Mouse (Mus musculus): ENCODE results near the gene Trim2. TPM values are rescaled to one million over a fixed set of nuclear protein-coding genes. Genes with fewer than 3 reads are reported as not detected.

Trim2 gene
- total RNA-seq (2021): 100 to 1,000 TPM; 409 to 447 TPM
- long read RNA-seq, experiment 1, full-length matches to known transcripts: 75 of 164 reads
- long read RNA-seq, experiment 1, partial matches to known transcripts: 67 of 164 reads
- long read RNA-seq, experiment 1, other reads (novel, unspliced or antisense): 22 of 164 reads
- long read RNA-seq, experiment 2, full-length matches to known transcripts: 119 of 232 reads
- long read RNA-seq, experiment 2, partial matches to known transcripts: 44 of 232 reads
- long read RNA-seq, experiment 2, other reads (novel, unspliced or antisense): 69 of 232 reads

- no peak for DNase-seq (ENCODE audit: low spot score in 2 of 2)
- H3K4me3 ChIP-seq: peak within 1 kb of the TSS; percentile 68; the same call in 1 of the 2 replicates
- peak within 1 kb of the TSS; percentile 89 for H3K27ac ChIP-seq
- no peak for TF ChIP-seq CTCF (conservative IDR thresholded peaks at IDR 0.05)
Measured at GRCm38 (mm10) chr3:84306777-84307176, at the start of gene Trim2. Gene Trim2, minus strand, starts transcription at chr3:84306877.

- DNase-seq (ENCODE audit: low spot score in 2 of 2): peak; percentile 23 to 27
- Histone ChIP-seq H3K27ac (no peak overlapping the region), H3K4me3 (no peak overlapping the region; the same call in 1 of the 2 replicates)
- peak; percentile 56 for TF ChIP-seq CTCF (conservative IDR thresholded peaks at IDR 0.05)
Measured at GRCm38 (mm10) chr3:84355930-84356689, 49.4 kb upstream of the Trim2 start.

DNA sequence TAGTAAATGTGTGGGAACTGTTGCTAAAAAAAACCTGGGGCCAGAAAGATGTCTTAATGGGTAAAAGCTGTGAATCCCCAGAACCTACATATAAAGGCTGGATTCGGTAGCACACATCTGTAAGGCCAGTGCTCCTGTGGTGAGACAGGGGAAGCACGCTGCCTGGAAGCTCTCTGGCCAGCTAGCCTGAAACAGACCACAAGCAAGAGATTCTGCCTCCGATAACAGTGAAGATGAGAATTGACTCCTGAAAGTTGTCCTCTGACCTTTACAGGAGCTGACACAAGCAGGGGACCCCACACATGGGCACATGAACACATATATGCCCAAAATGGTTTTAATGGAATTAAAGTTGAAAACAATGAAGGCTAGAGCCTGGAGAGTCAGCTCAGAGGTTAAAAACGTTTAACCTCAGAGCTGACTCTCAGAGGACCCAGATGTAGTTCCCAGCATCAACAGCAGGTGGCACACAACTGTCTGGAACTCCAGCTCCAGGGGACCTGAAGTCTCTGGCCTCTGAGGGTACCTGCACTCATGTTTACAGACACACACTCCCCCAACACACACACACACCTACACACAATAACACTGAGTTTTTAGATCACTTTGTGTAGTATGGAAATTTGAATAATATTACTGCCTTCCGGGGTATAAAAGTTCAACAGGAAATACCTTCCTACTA lies 45.8 kb upstream of the Trim2 start:
- DNase-seq (ENCODE audit: low spot score in 2 of 2): peak in 1 of 2 experiments; percentile 72
- peak; percentile 92 for TF ChIP-seq CTCF (conservative IDR thresholded peaks at IDR 0.05)
- Histone ChIP-seq H3K4me3 (no peak overlapping the region), H3K27ac (no peak overlapping the region)

DNA sequence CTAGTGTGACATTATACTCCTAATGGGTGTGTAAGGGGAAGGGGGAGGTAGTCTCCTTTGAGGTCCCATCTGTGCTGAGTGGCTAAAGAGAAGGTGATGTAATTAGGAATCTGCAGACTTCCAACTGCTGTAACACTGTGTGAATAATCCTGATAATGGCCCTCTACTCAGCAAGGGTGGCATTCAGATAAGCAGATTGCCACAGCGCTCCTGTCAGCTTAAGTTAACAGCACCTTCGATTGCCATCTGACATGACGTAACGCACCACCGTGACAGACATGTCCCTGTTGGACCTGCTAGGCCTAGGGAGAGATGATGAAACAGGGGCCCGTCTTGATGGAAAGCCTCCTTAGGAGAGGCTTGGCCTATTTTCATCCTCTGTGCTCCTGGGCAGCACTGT lies 43.6 kb upstream of the Trim2 start:
- no peak for TF ChIP-seq CTCF (conservative IDR thresholded peaks at IDR 0.05)
- DNase-seq (ENCODE audit: low spot score in 2 of 2): no peak
- no peak overlapping the region for H3K27ac ChIP-seq
- H3K4me3 ChIP-seq: no peak overlapping the region

- no peak overlapping the region for H3K27ac ChIP-seq
- no peak for TF ChIP-seq CTCF (conservative IDR thresholded peaks at IDR 0.05)
- no peak overlapping the region for H3K4me3 ChIP-seq
- no peak for DNase-seq (ENCODE audit: low spot score in 2 of 2)
Measured at GRCm38 (mm10) chr3:84349771-84350170, 43.1 kb upstream of the Trim2 start.

DNA sequence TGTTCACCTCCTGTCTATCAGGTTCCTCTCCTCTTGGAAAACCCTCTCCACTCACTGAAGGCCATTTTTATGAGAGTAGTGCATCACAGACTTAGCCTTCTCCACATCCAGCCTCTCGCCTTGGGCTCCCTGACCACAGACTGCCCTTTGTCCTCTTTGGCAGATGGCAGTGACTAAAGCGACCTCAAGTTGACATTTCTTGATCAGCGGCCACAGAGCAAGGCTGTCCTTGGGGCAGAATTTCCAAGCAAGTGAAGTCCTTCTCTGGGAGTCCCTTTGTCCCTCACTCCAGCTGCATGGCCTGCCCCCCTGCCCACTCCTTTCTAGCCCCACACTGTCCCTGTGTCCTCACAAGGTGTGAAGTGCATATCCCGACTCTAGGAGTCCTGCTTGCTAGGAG lies 40.7 kb upstream of the Trim2 start:
- DNase-seq (ENCODE audit: low spot score in 2 of 2): no peak
- TF ChIP-seq CTCF (conservative IDR thresholded peaks at IDR 0.05): no peak
- no peak overlapping the region for H3K27ac ChIP-seq

DNA sequence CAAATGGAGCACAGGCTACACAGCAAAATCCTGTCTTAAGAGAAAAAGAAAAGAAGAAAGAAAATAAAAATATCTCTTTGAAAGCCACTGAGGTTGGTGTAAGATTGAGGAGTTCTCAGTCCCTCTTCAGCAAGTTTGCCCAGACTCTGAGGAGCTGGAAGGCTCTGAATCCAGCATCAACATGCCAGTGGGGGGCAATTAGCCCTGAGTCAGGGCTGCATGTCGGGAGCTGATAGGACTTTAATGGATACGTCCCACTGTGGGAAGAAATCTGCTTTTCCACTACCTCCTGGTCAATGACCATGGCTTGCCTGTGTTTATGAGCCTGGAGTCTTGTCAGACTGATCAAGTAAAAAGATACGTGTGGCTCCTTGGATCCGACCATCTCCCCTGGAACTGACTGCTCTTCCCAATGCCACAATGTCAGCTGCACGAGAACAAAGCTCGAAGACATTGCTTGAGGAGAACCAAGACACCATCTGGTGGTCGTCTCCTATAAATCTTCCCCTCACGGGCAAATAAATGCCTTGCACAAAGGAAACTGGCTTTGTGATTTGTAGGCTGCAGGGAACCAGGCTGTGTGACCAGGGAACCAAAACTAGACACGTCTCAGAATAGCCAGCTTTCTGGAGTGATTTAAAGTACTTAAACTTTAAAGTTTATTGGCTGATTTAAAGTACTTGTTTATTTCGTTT lies 39.9 kb upstream of the Trim2 start:
- TF ChIP-seq CTCF (conservative IDR thresholded peaks at IDR 0.05): peak; percentile 31
- H3K27ac ChIP-seq: no peak overlapping the region
- no peak overlapping the region for H3K4me3 ChIP-seq
- DNase-seq (ENCODE audit: low spot score in 2 of 2): no peak

More for the DNA sequence above, 40.7 kb upstream of the Trim2 start:
- no peak overlapping the region for H3K4me3 ChIP-seq

GRCm38 (mm10) chr3:84345646-84345980 lies 38.9 kb upstream of the Trim2 start:
- Histone ChIP-seq H3K4me3 (peak overlapping the region; percentile 52), H3K27ac (no peak overlapping the region)
- DNase-seq (ENCODE audit: low spot score in 2 of 2): no peak
- no peak for TF ChIP-seq CTCF (conservative IDR thresholded peaks at IDR 0.05)

- Histone ChIP-seq H3K4me3 (peak overlapping the region; percentile 52), H3K27ac (no peak overlapping the region)
- peak; percentile 82 to 88 for DNase-seq (ENCODE audit: low spot score in 2 of 2)
- TF ChIP-seq CTCF (conservative IDR thresholded peaks at IDR 0.05): peak; percentile 97
Measured at GRCm38 (mm10) chr3:84344725-84345645, 38.3 kb upstream of the Trim2 start.

- TF ChIP-seq CTCF (conservative IDR thresholded peaks at IDR 0.05): no peak
- H3K27ac ChIP-seq: no peak overlapping the region
- H3K4me3 ChIP-seq: no peak overlapping the region
- no peak for DNase-seq (ENCODE audit: low spot score in 2 of 2)
Measured at GRCm38 (mm10) chr3:84343101-84343500, 36.4 kb upstream of the Trim2 start.

DNA sequence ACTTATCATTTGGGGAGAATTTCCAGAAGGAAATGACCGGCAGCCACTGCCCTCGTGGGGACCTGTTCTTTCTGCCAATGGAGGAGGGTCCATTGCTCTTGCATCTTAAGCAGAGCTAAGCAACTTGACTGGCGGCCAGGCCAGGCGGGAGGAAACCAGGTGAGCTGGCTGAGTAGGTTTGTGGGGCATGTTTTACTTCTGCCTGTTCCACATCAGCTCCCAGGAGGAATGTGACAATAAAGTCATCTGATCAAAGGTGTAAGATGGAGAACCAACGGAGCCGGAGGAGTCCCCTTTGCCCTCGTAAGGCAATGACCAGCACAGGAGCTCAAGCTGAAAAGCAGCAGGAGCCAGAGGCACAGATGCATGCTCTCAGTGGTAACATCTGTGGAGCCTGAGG lies 35.1 kb upstream of the Trim2 start:
- Histone ChIP-seq H3K27ac (no peak overlapping the region), H3K4me3 (no peak overlapping the region)
- no peak for TF ChIP-seq CTCF (conservative IDR thresholded peaks at IDR 0.05)
- DNase-seq (ENCODE audit: low spot score in 2 of 2): no peak

DNA sequence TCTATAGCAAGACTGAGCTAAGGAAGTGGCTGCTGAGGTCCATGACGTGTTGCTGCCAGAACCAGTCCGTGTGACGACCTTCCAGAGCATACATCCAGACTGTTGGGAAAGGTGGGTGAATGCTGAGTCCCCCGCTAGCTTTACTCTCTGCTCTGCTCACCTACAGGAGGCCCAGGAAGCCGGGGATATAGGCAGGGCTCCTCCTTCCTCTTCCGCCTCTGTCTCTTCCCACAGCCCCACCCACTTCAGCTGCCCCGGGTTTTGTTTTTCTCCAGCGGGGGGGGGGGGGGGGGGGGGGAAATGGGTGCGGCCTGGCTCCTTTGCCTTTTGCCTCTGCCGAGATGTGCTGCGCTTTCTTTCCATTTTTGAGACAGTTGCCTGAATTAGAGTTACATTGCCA lies 30.9 kb upstream of the Trim2 start:
- no peak overlapping the region for H3K27ac ChIP-seq
- no peak for TF ChIP-seq CTCF (conservative IDR thresholded peaks at IDR 0.05)
- H3K4me3 ChIP-seq: no peak overlapping the region
- no peak for DNase-seq (ENCODE audit: low spot score in 2 of 2)
